Mouse (Mus musculus) CD8-positive naive resting alpha-beta T cell, adult 2 months (primary cell): ENCODE measurements around the gene Olfr1370.
"Not testable (repeated sequence)": the region's sequence is repeated elsewhere in the genome, so short reads cannot be mapped to it uniquely, and the experiment has no call there.

ENCODE experiments used
- DNase-seq, 2 experiments: peaks; one replicate each; pipeline ENCODE4 v3.0.0; 2022; ENCODE audit warnings: low read depth in 2 of 2, low spot score in 2 of 2

Olfr1370 gene

DNA sequence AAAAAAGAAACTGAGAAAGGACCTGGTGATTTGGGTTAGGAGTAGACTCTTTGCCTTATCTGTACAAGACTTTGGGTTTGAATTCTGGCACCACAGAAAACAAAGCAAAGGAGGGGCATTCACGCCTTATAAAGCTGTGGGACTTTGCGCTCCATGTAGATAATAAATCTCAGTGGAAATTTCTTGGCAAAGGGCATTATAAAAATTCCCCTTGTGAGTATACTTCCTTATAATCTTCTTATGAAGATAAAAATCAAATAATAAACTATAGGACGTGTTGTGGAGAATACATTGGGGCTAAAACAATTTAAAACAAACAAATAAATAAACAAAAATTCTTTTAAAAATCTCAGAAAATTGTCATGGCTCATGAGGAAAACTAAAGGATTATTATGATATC is at the start of gene Olfr1370:
Gene Olfr1370 (minus strand): TSS at position 101 of the 400 bp plus-strand sequence.
- no peak for DNase-seq

DNA sequence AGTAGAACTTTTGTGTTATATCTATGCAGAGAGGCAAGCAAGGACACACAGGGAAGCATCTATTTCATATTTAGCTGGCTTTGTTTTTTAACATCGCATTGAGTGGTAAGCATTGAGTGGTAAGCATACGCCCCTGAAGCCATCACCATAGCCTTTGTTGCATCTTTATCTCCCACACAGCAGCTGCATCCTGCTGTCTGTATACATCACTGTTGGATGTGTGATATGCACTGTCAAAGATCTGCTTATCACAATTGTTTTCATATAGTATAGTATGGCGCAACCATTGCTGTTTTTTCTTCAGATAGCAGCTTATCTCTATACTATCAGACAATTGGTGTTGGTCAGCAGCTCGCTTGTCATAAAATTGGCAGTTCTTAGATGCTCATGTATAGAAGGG is 39.4 kb upstream of the Olfr1370 start:
- no peak for DNase-seq

DNA sequence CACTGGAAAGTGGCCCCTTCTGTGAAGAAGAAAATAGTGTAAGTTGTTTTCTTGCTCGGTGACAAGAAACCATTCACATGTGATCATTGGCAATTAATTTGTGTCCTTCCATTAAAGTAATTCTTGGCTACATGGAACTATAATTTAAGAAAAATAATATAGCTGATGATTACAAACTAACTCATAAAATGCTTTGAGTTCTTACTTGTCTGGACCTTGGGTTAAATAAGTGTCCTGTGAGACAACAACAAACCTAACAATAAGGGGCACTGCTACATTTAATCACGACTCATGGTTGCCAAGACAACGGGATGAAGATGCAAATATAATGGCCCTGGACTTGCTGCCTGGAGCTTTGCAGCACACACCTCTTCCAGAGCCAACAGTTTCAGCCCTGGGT is 36.4 kb upstream of the Olfr1370 start, which contains the start of gene Olfr1369-ps1:
Gene Olfr1369-ps1 (plus strand): TSS at position 301 of the 400 bp plus-strand sequence.
- not testable (repeated sequence) for DNase-seq

DNA sequence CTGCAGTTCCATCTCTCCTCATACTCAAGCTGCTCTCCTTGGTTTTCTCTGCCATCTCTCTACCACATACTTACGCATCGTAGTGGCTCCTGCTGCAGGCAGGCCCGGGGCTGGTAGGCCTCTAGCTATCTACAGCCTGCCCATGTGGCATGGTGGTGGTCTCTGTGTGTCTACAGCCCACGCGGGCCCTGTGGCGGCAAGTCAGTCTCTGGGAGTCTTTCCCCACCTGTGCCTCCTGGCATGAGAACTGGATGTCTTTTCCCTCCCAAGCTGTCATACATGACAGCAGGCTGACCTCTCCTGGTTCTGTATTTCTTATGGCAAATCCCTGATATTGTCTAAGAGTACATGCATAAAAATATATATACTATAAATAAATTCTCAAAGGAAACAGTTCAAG is 35.7 kb upstream of the Olfr1370 start:
- DNase-seq = no peak

DNA sequence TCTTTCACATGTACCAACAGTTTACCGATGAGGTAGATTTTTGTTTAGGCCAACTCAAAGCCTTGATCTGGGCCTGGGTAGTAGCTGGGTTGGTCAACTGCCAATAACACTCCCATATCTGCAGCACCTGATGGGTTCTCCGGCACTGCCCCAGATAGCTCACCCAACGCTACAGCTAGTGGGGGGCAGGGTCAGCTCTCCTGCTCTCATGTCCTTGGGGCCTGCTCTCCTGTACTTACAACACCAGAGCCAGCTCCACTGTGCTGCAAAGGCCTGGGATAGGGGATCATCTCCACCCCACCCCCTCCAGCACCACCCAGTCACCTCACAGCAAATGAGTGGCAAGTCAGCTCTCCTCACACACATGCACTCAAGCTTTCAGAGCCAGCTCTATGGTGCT is 35.0 kb upstream of the Olfr1370 start:
- no peak for DNase-seq

DNA sequence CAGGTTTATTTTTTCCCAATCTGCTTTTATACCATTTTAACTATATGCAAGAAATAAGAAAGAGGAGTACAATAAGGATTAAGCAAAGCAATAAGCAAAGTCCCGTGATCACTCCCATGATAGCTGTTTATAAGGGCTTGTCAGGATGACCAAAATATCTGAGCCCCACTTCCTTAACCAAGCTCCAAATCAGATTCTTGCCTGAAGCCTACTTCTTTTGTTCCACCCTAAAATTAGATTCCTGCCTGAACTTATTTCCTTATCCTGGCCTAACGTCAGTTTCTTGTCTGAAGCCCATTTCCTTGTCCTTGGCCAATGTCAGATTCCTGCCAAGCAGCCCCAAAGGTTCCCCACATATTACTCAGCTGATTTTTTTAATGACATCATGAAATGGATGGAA is 7.9 kb upstream of the Olfr1370 start:
- no peak for DNase-seq

DNA sequence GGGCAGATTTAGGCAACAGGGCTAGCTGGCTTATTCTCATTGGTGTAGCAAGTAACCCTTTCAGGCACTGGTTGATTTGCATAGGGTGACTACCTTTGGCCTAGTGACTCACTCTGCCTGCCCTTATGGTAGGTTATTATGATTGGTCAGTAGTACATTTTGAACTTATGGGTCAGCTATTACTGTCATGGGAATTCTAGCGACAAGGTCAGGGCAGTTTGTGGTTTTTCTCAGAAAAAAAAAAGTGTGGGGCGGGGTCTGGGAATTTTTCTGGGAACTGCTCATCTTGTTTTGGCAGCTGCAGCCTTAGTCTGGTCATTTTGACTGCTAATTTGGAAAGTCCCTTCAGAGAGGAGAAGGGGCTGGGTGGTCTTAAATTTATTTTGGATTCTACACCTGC is 8.7 kb downstream of the Olfr1370 start:
- DNase-seq = no peak

DNA sequence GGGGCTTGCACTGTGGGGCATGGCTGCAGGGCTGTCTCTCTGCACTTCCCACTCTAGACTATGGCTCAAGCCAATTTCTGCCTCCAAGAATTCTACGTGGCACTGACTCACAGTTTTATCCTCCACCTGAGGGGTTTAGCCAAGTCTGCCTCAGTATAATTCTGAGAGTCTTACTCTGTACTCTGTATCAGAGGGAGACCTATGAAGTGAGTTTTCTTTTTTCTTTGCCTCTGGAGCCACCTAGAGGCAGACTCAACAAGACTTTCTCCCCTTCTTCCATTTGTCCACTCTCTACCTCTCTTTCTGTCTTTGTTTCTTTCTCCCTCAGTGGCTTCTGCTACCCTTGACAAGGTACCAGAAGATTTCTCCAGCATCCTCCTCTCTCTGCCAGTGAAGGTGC is 24.6 kb downstream of the Olfr1370 start:
- DNase-seq = no peak

DNA sequence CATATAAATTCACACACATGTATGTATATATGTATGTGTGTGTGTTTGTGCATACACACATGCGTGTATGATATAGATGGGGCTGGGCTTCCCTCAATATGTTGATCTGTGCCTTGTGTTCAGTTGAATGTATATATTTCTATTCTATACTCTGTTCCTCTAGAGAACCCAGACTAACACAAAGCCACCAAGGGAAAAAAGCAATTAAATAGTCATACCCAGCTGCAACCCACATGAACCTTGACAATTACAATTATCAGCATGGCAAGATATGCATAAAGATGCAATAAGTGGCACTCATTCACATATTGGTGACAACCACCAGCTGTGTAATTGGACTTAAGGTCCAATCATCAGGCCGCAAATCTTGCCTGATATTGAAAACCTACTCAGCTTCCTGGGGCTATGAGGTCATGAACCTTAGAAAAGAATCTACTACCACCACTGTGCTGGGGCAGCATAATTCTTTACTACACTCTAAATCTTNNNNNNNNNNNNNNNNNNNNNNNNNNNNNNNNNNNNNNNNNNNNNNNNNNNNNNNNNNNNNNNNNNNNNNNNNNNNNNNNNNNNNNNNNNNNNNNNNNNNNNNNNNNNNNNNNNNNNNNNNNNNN is 34.1 kb downstream of the Olfr1370 start:
- DNase-seq = no peak

DNA sequence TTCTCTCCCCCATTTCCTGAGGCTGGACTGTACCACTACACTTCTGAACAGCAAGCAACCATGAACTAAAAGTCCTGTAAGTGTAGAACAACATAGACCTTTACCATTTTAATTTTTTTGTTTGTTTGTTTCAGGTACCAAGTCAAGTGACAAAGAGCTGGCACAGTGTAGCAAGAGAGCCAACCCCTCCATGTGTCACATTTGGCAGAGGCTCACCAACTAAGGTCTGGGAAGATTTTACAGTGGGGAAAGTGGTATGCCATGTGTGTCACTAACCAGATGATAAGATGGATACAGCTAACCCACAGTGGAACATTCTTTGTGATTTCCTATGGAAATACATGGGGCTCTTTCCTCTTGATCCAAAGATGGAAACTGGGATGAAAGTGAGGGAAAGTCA is 38.8 kb downstream of the Olfr1370 start:
- DNase-seq = no peak

DNA sequence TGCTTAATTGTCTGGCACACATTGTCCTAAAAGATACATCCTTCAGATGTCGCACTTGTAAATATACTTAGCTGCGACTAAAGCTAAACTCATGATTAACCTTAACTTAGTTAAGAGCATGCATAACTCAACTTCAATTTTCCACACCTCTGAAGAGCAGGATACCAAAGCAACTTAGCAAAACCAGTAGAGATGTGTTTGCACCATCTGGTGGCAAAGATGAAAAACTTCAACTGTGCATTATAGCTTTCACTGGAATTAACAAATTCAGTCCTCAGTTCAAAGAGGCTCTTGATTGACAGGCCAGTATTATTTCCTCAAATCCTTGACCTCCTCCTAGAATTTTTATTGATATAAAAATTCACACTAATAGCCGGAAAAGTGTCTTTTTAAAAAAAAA is 39.7 kb downstream of the Olfr1370 start:
- DNase-seq = no peak

DNA sequence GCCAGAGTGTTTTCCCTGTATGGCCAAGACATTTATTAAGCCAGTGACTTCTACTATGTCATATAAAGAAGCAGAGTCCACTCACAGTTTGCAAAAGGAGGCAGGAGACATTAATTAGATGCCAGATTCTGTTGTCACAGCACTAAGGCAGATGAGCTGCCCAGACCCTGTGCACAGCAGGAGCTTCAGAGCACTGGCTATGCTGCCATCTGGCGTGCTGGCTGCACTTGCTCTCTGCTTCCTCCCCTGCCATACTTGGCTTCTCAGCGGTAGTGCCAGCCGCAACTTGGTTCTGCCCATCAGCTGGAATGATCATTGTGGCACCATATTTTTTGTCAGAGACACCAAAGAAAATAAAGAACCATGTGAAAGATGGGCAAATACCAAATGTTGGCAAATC is 41.6 kb downstream of the Olfr1370 start:
- no peak for DNase-seq

DNA sequence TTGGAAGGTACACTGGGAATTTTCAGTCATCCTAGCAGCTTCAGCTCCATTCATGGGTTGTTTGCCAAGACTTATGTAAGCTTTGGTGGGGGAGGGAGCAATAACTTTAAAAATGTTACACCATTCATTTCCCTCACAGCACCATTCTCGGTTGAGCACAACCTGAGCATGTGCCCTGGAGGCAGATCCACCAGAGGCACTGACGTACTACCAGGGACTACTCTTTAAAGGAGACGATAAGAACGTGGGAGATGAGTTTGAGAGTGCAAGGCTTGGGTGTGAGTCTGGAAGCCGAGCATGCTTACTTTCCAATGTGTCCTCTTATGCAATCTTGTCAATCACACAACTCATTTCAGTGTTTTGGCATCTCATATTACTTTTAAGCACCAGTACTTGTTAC is 49.9 kb downstream of the Olfr1370 start:
- DNase-seq = no peak
